Mouse (Mus musculus) forebrain, embryonic 13.5 days (tissue): ENCODE measurements around the gene Lpar3. TPM values are rescaled to one million over a fixed set of nuclear protein-coding genes. Genes with fewer than 3 reads are reported as not detected.

Experiments
- ATAC-seq: fragments of 200-750 bp; cut with Nextera tagmentation; 2 replicates; pipeline ENCODE4 v1.8.0; 2017
- H3K27ac ChIP-seq: fragments of 300-500 bp; sonication (generic); 2 replicates; pipeline ENCODE4 v1.5.1; 2015; ENCODE audit warnings: inconsistent platforms, mild to moderate bottlenecking, moderate library complexity
- H3K27me3 ChIP-seq: fragments of 300-500 bp; sonication (generic); 2 replicates; pipeline ENCODE4 v1.6.1; 2015; ENCODE audit warnings: mild to moderate bottlenecking, inconsistent platforms
- H3K36me3 ChIP-seq: fragments of 300-500 bp; sonication (generic); 2 replicates; pipeline ENCODE4 v1.6.1; 2015; ENCODE audit warnings: mild to moderate bottlenecking, inconsistent platforms; ENCODE audit not compliant: poor library complexity, severe bottlenecking
- H3K4me1 ChIP-seq: fragments of 300-500 bp; sonication (generic); 2 replicates; pipeline ENCODE4 v1.6.1; 2015; ENCODE audit warnings: inconsistent platforms
- H3K4me2 ChIP-seq: fragments of 300-500 bp; sonication (generic); 2 replicates; pipeline ENCODE4 v1.6.1; 2015; ENCODE audit warnings: inconsistent platforms, mild to moderate bottlenecking, moderate library complexity
- H3K4me3 ChIP-seq: fragments of 300-500 bp; sonication (generic); 2 replicates; pipeline ENCODE4 v1.5.1; 2015; ENCODE audit warnings: mild to moderate bottlenecking, inconsistent platforms
- H3K9ac ChIP-seq: fragments of 300-500 bp; sonication (generic); 2 replicates; pipeline ENCODE4 v1.6.1; 2015; ENCODE audit warnings: mild to moderate bottlenecking, inconsistent platforms
- H3K9me3 ChIP-seq: fragments of 300-500 bp; sonication (generic); replicated peaks from 2 replicates; pipeline ENCODE4 v1.6.1; 2016; ENCODE audit warnings: inconsistent platforms
- WGBS: fragments of 180-500 bp; shearing (Covaris S2); methylation state at CpG from one replicate; pipeline ENCODE4 v1.1.7; 2015; 5-methylcytosine and 5-hydroxymethylcytosine counted together
- polyA plus RNA-seq: library from polyadenylated mRNA; unstranded; fragments of >200 nt; fragmentation: Nextera tagmentation; extraction: Ambion mirVana; gene quantifications from 2 replicates; pipeline ENCODE4 v1.2.1, GENCODE M21; 2015

The Lpar3 gene
- polyA plus RNA-seq, 1 experiment from 2014 or later: 0.06 TPM

DNA sequence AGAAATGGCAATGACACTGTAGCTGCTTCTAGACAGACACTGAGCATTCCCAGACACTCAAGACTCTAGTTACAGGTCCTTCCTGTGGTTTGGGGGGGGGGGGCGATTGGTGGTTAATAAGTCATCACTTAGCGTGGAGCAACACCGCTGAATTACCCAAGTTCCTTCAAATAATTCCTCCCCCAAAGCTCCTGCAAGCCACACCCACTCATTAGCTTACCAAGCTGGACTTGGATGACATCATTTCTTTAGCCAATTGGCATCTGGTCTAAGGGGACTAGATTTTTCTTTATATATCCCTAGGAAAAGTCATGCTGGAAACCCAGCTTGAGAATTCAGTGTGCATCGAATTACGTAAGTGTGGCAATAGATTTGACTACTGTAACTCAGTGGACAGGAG is 82.4 kb downstream of the Lpar3 start:
- Histone ChIP-seq H3K4me2 (no peak overlapping the region), H3K4me3 (no peak overlapping the region), H3K9ac (no peak overlapping the region), H3K27ac (no peak overlapping the region), H3K4me1 (no peaks in the 10 kb centered on the region), H3K9me3 (no peaks in the 10 kb centered on the region), H3K36me3 (no peaks in the 10 kb centered on the region), H3K27me3 (no peaks in the 10 kb centered on the region)
- WGBS: 86% methylated on average over 5 of the region's 5 CpGs
- no peak for ATAC-seq

DNA sequence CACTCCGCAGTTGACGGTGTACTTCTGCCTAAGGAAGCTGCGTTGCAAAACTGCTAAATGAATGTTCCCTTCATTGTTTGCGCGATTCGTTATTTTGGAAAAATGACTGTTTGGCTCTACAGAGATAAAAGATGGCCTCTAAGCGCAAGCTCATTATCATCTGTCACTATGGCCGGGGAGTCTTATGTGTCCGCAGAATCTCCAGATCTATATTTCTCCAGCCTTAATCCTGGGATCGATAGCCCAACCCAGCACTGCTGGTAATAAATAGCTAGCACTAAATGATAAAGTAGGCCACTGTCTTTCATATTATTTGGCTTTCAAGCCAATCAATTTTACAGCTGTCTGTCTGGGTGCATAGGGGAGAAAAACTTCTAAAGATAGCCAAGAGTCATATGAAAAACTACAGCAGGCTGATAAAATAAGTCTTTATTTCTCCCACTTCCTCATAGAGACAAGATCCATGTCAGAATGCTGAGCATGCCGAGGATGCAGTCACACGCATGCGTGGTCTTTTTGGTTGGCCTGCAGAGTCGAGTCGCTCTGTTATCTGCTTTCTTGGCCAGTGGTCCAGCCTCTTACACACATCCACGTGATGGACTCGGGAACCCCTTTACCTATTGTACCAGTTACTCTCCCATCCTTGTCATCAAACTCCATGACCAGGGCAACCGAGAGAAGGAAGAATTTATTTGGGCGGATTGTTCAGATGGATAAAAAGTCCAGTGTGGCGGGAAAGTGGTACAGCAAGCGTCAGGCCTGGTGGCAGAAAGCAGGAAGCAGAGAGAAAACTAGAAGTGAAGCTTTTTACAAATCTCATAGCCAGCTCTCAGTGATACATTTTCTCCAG is 84.0 kb downstream of the Lpar3 start:
- no peaks in the 10 kb centered on the region for H3K36me3 ChIP-seq
- H3K9ac ChIP-seq: no peak overlapping the region
- no peak overlapping the region for H3K4me2 ChIP-seq
- no peaks in the 10 kb centered on the region for H3K27me3 ChIP-seq
- no peaks in the 10 kb centered on the region for H3K9me3 ChIP-seq
- no peak overlapping the region for H3K4me3 ChIP-seq
- 84% methylated on average over 21 of the region's 21 CpGs for WGBS
- H3K27ac ChIP-seq: no peak overlapping the region
- ATAC-seq: no peak
- H3K4me1 ChIP-seq: no peaks in the 10 kb centered on the region

GRCm38 (mm10) chr3:146307341-146307740 is 86.6 kb downstream of the Lpar3 start:
- ATAC-seq: no peak
- H3K27me3 ChIP-seq: no peaks in the 10 kb centered on the region
- 54% methylated on average over 3 of the region's 3 CpGs for WGBS

DNA sequence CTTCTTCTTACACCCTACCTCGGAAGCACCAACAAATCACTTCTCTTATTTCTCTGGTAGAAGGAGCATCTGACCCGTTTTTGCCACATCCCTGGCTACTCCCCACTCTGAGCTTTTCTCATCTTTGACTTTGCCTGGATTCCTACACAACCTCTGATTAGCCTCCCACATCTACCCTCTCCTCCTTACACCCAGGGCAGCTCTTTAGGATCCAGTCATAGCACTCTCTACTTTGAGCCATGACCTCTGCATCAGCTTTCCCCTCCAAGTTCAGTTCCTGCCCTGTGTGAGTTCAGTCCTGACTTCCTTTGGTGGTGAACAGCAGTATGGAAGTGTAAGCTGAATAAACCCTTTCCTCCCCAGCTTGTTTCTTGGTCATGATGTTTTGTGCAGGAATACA is 87.1 kb downstream of the Lpar3 start:
- H3K4me3 ChIP-seq: no peak overlapping the region
- H3K36me3 ChIP-seq: no peaks in the 10 kb centered on the region
- peaks cover 11% of the 10 kb centered on the region for H3K4me1 ChIP-seq
- no peaks in the 10 kb centered on the region for H3K27me3 ChIP-seq
- whole genome bisulfite sequencing: 72% methylated on average over 2 of the region's 2 CpGs
- ATAC-seq: no peak
- H3K4me2 ChIP-seq: no peak overlapping the region
- no peak overlapping the region for H3K9ac ChIP-seq
- H3K27ac ChIP-seq: no peak overlapping the region
- H3K9me3 ChIP-seq: no peaks in the 10 kb centered on the region

More at GRCm38 (mm10) chr3:146307341-146307740, 86.6 kb downstream of the Lpar3 start:
- Histone ChIP-seq H3K9me3 (no peaks in the 10 kb centered on the region), H3K36me3 (no peaks in the 10 kb centered on the region), H3K4me3 (no peak overlapping the region), H3K27ac (no peak overlapping the region), H3K9ac (no peak overlapping the region), H3K4me2 (no peak overlapping the region), H3K4me1 (peaks cover 11% of the 10 kb centered on the region)

DNA sequence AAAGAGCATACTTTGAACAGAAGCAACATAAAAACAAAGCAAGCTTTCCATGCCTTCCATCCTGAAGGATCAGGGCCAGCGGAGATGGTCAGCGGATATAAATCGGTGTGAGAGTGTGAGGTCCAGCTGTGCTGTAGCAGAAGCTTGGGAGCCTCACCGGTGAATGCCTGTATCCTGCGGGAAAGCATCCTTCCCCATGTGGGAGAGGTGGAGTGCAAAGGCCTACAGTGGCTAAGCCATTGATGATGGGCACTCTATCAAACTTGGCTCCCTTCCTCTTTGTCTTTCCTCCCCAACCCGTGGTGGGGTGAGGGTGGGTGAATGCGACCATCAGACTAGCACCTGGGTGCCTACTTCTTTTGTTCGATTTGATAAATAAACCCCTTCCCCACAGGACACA is 88.8 kb downstream of the Lpar3 start:
- Histone ChIP-seq H3K36me3 (no peaks in the 10 kb centered on the region), H3K4me1 (peaks cover 11% of the 10 kb centered on the region), H3K9me3 (no peaks in the 10 kb centered on the region), H3K27ac (no peak overlapping the region), H3K4me2 (no peak overlapping the region), H3K4me3 (no peak overlapping the region), H3K27me3 (no peaks in the 10 kb centered on the region), H3K9ac (no peak overlapping the region)
- WGBS: 75% methylated on average over 8 of the region's 8 CpGs
- ATAC-seq: no peak

DNA sequence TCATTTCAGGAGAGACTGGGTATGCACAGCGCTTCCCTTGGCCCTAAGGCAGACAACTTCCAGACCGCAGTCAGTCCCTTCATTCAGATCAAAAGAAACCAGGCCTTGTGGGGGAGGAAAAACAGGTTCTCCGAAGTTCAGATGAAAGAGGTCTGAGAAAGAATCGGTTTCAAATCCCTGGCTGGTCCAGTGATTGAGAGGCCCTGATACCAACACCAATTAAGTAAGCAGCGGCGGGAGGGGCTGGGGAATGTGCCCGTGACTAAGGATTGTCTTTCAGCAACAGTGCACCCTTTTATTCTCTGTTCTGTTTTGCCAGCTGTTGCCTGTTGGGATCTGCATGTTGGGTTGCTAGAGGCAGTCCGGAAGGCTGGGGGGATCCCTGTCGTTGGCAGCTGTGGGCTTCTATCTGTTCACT is 90.4 kb downstream of the Lpar3 start:
- 9% methylated on average over 9 of the region's 9 CpGs for WGBS
- ATAC-seq: peak; percentile 50; the same call in 1 of the 2 replicates
- no peak overlapping the region for H3K27ac ChIP-seq
- no peak overlapping the region for H3K9ac ChIP-seq
- no peaks in the 10 kb centered on the region for H3K9me3 ChIP-seq
- H3K36me3 ChIP-seq: no peaks in the 10 kb centered on the region
- no peaks in the 10 kb centered on the region for H3K27me3 ChIP-seq
- peaks cover 11% of the 10 kb centered on the region for H3K4me1 ChIP-seq
- no peak overlapping the region for H3K4me3 ChIP-seq
- no peak overlapping the region for H3K4me2 ChIP-seq

DNA sequence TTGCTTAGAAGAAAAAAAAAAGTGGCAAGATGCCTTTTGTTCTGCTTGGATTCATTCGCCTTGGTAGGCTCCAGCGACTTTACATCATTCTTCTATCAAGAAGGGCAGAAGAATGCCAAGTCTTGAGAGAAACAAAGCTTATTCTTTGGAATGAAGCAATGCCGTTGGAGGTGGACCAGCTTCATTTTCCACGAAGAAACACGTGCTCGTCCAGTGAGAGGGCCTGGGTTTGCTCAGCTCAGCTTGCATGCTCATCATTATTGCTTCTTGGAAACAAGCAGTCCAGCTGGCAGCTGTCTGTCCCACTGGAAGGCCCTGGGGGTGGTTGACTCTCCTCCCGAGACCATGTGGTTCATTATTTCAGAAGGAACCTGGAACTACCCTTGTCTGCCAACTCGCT is 94.7 kb downstream of the Lpar3 start:
- no peak overlapping the region for H3K4me2 ChIP-seq
- H3K27me3 ChIP-seq: peaks cover 1% of the 10 kb centered on the region; the same call in 1 of the 2 replicates
- no peak overlapping the region for H3K9ac ChIP-seq
- H3K36me3 ChIP-seq: no peaks in the 10 kb centered on the region
- H3K9me3 ChIP-seq: no peaks in the 10 kb centered on the region
- no peak overlapping the region for H3K27ac ChIP-seq
- WGBS: 80% methylated on average over 8 of the region's 8 CpGs
- peaks cover 37% of the 10 kb centered on the region for H3K4me1 ChIP-seq
- H3K4me3 ChIP-seq: no peak overlapping the region
- ATAC-seq: no peak

DNA sequence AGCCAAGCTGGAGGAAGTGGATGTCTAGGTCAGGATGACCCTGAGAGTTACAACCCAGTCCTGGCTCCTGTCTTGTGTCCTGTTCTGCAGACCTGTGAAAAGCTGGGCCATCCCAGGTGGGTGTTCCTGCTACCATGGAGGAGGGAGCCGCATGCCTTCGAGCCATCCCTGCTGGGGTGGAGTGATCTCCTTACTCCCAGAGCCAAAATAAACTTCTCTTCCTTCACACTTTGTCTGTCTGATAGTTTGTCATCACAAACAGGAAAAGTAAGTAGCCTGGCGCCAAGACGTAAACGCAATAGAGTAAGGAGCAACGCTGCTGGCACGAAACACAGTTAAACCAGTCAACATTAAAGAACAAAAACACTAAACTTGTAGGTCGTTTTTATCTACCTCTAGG is 95.5 kb downstream of the Lpar3 start:
- H3K4me1 ChIP-seq: peaks cover 29% of the 10 kb centered on the region
- no peak overlapping the region for H3K9ac ChIP-seq
- H3K27ac ChIP-seq: no peak overlapping the region
- ATAC-seq: no peak
- 87% methylated on average over 8 of the region's 8 CpGs for WGBS
- no peak overlapping the region for H3K4me2 ChIP-seq
- H3K4me3 ChIP-seq: no peak overlapping the region
- H3K9me3 ChIP-seq: no peaks in the 10 kb centered on the region
- no peaks in the 10 kb centered on the region for H3K36me3 ChIP-seq
- H3K27me3 ChIP-seq: peaks cover 10% of the 10 kb centered on the region; the same call in 1 of the 2 replicates

DNA sequence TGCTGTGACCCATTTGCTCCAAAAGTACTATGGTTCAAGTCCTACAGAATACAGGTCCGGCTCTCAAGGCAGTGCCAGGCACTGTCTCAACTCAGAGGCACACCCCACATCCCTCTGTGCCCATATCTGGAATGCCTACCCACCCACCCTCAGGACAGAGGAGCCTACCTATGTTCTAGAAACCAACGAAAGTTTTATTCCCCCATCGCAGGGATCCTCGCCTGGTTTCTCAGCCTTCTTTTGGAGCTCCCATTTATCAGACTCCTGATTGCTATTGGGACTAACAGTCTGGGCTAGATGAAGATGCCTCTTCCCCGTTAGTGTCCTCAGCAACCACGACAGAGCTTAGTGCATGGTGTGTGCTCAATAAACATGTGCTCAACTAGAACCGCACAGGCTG is 96.6 kb downstream of the Lpar3 start:
- peaks cover 26% of the 10 kb centered on the region for H3K4me1 ChIP-seq
- H3K4me2 ChIP-seq: no peak overlapping the region
- ATAC-seq: no peak
- H3K27me3 ChIP-seq: peaks cover 10% of the 10 kb centered on the region; the same call in 1 of the 2 replicates
- H3K9me3 ChIP-seq: no peaks in the 10 kb centered on the region
- no peaks in the 10 kb centered on the region for H3K36me3 ChIP-seq
- WGBS: 91% methylated on average over 7 of the region's 7 CpGs
- no peak overlapping the region for H3K27ac ChIP-seq
- H3K9ac ChIP-seq: no peak overlapping the region
- no peak overlapping the region for H3K4me3 ChIP-seq

- no peaks in the 10 kb centered on the region for H3K36me3 ChIP-seq
- H3K9me3 ChIP-seq: no peaks in the 10 kb centered on the region
- no peak for ATAC-seq
- WGBS: 70% methylated on average over 12 of the region's 12 CpGs
- peaks cover 29% of the 10 kb centered on the region for H3K4me1 ChIP-seq
- no peak overlapping the region for H3K9ac ChIP-seq
- peak overlapping the region; percentile 53 for H3K4me2 ChIP-seq
- H3K27me3 ChIP-seq: peaks cover 10% of the 10 kb centered on the region; the same call in 1 of the 2 replicates
- no peak overlapping the region for H3K27ac ChIP-seq
- H3K4me3 ChIP-seq: no peak overlapping the region
Observed at GRCm38 (mm10) chr3:146317911-146318310, 97.1 kb downstream of the Lpar3 start.

DNA sequence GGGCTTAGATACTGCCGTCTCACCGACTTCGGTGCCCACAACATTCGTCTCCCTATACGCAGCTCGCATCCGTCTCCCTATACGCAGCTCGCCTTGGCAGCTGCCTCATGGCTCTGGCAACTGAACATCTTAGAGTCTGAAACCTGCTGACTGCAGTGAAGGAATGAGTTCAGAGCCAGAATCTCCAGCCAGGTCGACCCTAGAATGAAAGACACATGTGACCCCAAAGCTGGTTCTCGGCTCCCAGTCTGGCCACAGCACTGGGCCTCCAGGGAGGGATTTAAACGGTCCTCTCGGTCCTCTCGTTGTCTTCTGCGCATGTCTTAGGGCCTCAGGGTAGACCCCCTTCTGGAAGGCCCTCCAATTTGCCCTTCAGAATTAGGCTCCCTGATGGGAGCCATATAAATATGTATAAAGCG is 97.8 kb downstream of the Lpar3 start:
- Histone ChIP-seq H3K4me1 (peaks cover 29% of the 10 kb centered on the region), H3K9me3 (no peaks in the 10 kb centered on the region), H3K4me3 (peak overlapping the region; percentile 18), H3K27ac (peak overlapping the region; percentile 80), H3K9ac (0 out of 2 replicates have a peak overlapping the region, but pooled peaks have one; percentile 26), H3K27me3 (peaks cover 10% of the 10 kb centered on the region; the same call in 1 of the 2 replicates), H3K36me3 (no peaks in the 10 kb centered on the region), H3K4me2 (peak overlapping the region; percentile 53)
- 22% methylated on average over 16 of the region's 16 CpGs for WGBS
- peak; percentile 60 for ATAC-seq

DNA sequence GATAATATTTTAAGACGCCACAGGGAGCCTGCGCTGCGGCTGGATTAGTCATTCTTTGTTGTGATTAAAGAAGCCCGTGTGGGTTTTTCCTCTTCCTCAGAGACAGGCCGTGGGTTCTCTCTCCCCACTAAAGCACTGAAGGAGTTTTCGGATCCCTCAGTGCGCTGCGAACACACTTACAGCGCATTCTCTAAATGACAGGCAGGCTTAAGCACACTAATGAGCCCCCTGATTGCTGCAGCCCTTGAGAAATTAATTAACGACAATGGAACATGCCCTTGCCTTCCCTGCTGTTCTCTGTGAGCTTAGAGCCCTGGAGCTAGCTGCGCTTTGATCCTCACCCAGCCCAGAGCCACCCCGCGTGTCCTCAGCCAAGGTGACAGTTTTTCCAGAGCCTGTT is 98.2 kb downstream of the Lpar3 start:
- peak overlapping the region; percentile 18 for H3K4me3 ChIP-seq
- 1% methylated on average over 13 of the region's 13 CpGs for WGBS
- H3K27ac ChIP-seq: peak overlapping the region; percentile 80
- H3K36me3 ChIP-seq: no peaks in the 10 kb centered on the region
- H3K9me3 ChIP-seq: no peaks in the 10 kb centered on the region
- H3K4me2 ChIP-seq: peak overlapping the region; percentile 53
- peaks cover 29% of the 10 kb centered on the region for H3K4me1 ChIP-seq
- H3K9ac ChIP-seq: 0 out of 2 replicates have a peak overlapping the region, but pooled peaks have one; percentile 26
- H3K27me3 ChIP-seq: peaks cover 10% of the 10 kb centered on the region; the same call in 1 of the 2 replicates
- ATAC-seq: peak; percentile 87
